Mouse (Mus musculus) c-Kit-negative CD71-positive TER-119-positive erythroid progenitor cells, embryonic 14.5 days (primary cell): ENCODE results near the gene Vmn1r114.
"Not testable (repeated sequence)": the region's sequence is repeated elsewhere in the genome, so short reads cannot be mapped to it uniquely, and the experiment has no call there.

Source experiments
- DNase-seq: peaks from one replicate; pipeline ENCODE4 v3.0.0-alpha.2; 2013; ENCODE audit warnings: low read depth, low spot score

Gene Vmn1r114

DNA sequence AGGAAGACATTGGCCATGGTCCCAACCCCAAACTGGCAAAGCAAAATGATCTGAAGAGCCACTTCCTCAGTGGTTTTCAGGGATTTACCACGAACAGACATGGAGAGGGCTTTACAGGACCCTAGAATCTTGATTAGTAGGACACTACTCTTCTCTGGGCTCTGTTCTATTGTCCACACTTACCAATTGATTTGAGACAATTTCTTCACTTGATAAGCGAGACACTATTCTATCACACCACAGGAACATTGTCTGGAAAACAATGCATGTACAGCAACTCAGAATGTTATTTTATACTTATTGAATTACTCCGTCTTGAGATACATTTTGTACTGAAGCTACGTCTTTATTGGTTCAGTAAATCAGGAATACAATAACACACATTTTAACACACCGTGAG is at the start of gene Vmn1r114:
Gene Vmn1r114, minus strand, starts transcription at position 101 of the 400 bp plus-strand sequence.
- not testable (repeated sequence) for DNase-seq

DNA sequence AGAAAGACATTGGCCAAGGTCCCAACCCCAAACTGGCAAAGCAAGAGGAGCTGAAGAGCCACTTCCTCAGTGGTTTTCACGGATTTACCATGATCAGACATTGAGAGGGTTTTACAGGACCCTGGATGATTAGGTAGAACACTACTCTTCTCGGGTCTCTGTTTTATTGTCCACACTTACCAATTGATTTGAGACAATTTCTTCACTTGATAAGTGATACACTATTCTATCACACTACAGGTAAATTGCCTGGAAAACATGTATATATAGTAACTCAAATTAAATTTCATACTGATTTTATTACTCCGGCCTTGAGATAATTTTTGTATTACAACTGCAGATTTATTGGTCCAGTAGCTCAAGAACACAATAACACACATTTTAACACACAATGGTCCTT is 32.9 kb upstream of the Vmn1r114 start, which contains the start of gene Vmn1r115:
Gene Vmn1r115, minus strand, starts transcription at position 101 of the 400 bp plus-strand sequence.
- DNase-seq: not testable (repeated sequence)

DNA sequence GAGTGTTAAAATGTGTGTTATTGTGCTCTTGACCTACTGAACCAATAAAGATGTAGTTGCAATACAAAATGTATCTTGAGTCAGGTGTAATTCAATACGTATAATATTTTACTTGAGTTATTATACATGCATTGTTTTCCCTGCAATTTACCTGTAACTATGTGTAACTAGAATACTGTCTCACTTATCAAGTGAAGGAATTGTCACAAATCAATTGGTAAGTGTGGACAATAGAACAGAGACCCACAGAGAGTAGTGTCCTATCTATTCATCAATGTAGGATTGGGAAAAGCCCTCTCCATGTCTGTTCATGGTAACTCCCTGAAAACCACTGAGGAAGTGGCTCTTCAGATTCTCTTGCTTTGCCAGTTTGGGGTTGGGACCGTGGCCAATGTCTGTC is 25.0 kb downstream of the Vmn1r114 start, which contains the start of gene Vmn1r113:
Gene Vmn1r113, plus strand, starts transcription at position 301 of the 400 bp plus-strand sequence.
- not testable (repeated sequence) for DNase-seq

DNA sequence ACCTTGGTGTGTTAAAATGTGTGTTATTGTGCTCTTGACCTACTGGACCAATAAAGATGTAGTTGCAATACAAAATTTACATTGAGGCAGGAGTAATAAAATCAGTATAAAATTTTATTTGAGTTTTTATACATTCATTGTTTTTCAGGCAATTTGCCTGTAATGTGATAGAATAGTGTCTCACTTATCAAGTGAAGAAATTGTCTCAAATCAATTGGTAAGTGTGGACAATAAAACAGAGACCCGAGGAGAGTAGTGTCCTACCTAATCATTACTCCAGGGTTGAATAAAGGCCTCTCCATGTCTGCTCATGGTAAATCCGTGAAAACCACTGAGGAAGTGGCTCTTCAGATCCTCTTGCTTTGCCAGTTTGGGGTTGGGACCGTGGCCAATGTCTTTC is 41.1 kb downstream of the Vmn1r114 start, which contains the start of gene Vmn1r112:
Gene Vmn1r112, plus strand, starts transcription at position 301 of the 400 bp plus-strand sequence.
- not testable (repeated sequence) for DNase-seq
